Mouse (Mus musculus): ENCODE measurements around the gene Fam219b.

Fam219b gene

DNA sequence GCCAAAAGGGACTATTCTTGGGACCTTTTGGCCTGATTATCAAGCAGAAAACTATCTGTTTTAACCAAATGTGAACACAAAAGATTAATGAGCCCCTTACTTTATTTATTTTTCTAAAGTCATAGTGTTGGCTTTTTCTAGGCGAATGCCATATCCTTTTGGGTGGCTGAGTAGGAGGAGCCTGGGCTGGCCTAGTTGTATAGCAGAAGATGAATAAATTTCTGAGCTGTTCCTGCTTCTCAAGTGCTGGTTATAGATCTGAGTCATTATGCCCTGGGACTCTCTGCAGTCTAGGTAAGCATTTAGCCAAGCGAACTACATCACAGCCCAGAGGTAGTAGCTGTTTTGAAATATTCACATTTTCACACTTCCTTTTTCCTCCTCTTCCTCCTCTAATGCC, 11.8 kb upstream of the Fam219b start:
- no peak for DNase-seq (ENCODE audit: low spot score)

DNA sequence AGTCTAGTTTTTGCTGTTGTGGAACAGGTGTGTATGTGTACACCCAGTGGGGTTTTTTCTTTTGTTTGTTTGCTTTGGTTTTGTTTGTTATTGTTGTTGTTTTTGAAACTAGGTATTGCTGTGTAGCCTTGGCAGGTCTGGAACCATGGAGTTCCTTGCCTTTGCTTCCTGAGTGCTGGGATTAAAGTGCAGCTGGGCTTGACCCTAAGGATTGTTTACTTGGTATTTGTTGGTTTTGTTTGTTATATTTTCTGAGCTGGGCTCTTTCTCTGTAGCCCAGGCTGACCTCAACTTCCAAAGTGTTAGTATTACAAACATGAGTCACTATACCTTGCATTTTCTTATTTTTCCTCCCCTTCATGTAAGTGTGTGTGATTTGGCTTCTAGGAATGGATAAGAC, 10.9 kb upstream of the Fam219b start:
- no peak for DNase-seq (ENCODE audit: low spot score)

DNA sequence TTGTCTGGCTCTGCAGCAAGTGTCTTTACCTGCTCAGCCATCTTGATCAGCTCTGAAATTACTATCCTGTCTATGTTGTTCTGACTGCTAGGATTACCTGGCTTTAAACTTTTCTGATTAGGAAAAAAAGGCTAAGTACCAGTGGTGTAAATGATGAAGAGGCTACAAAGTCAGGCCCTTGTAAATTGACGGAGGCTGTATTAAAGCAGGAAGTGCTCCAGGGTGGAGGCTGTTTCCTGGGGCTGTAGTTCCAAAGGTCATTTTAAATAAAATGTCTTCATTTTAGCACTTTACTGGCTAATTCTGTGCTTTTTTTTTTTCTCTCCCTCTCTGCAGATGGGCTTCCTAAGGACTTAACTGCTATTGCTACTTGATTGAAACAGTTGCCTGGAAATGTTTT, 5.4 kb upstream of the Fam219b start:
- DNase-seq (ENCODE audit: low spot score): no peak

DNA sequence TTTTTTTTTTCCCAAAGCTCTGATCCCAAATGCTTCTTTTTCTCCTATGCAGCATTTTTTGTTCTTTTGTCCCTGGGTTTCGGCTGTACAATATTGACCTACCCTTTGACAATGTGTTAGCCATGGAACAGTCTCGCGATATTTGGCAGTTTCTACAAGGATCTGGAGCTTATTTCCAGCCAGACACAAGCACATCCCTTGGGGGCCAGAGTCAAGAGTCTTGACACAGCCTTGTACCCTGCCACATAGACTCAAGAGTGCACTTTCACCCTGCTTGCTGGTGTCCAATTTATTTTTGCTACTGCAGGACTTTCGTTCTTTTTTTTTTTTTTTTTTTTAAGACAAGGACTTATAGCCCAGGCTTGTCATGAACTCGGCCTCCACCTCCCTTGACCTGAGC, 966 bp upstream of the Fam219b start:
- no peak for DNase-seq (ENCODE audit: low spot score)

DNA sequence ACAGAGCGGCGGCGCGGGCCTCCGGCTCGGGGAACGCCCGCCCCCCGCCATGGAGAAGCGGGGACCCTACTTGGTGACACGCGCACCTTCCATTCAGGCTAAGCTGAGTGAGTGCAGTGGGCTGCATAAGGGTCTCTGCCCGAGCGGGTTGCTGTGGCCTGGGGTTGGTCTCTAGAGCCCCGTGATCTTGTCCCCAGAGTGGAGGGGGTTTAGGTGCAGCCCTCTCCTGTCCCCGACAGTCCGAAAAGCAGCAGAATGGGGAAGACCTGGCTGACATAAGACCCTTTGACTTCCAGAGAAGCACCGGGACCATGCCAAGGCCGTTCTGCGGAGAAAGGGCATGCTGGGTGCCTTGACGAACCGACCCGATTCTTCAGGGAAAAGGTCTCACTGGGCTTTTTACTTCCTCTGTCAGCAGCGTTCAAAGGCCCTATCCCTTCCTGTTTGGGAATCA, 427 bp downstream of the Fam219b start:
- no peak for DNase-seq (ENCODE audit: low spot score)

DNA sequence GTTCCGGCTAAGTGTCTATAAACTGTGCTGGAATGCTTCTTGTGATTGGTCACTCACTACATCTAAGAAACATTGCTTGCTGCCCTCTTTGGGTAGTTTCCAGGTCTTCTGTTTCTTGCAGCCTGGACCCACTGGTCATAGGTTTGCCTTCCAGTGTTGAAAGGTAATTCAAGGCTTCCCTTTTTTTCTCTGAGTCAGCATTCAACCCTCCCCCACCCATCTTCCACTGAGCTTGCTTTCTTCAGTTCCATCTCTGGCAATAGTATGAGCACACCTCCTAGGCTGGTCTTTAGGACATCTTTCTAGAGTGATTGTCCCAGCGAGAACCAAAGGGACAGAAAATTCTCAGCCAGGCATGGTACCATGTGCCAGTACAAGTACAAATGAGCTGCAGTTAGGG, 2.2 kb downstream of the Fam219b start:
- DNase-seq (ENCODE audit: low spot score): no peak

DNA sequence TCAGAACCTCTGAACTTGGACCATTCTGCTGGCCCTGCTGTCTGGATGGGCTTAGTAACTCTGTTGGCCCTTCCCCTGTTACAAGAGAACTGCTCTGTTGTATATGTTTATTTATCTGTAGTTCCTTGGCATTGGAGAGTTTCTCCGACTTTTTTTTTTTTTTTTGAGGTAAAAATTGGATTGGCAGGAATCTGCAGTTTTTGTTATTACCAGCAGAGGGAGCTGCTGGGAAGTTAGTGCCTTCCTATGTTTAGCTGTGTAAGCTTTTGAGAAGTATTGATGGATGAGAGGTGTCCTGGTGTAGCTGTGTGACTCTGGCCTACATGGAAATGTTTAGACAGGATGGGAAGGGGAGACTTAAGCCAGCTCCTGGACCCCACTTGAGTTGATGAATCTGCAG, 4.0 kb downstream of the Fam219b start:
- DNase-seq (ENCODE audit: low spot score): peak; percentile 37

DNA sequence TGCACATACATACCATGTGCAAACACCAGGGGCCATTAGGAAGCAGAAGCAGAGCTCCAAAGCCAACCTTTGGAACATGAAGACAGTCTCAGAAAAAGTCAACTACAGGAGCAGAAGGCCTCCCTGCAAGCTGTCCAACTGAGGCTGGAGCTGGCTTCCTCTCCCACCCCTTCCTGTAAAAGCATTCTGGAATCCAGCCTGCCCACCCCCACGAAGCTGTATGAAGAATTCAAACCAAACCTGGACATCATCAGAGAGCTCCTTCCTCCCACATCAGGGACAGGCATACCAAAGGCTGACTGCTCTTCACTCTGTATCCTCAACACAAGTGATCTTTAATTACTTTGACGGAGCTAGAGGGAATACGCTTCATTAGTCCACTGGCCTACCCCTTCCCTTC, 6.6 kb downstream of the Fam219b start:
- DNase-seq (ENCODE audit: low spot score): no peak

GRCm38 (mm10) chr9:57547287-57547686, 10.0 kb downstream of the Fam219b start:
- DNase-seq (ENCODE audit: low spot score): peak; percentile 34

- DNase-seq (ENCODE audit: low spot score): no peak
Measured at GRCm38 (mm10) chr9:57547869-57548268, 10.5 kb downstream of the Fam219b start.

- no peak for DNase-seq (ENCODE audit: low spot score)
Measured at GRCm38 (mm10) chr9:57549186-57549585, 11.9 kb downstream of the Fam219b start.

DNA sequence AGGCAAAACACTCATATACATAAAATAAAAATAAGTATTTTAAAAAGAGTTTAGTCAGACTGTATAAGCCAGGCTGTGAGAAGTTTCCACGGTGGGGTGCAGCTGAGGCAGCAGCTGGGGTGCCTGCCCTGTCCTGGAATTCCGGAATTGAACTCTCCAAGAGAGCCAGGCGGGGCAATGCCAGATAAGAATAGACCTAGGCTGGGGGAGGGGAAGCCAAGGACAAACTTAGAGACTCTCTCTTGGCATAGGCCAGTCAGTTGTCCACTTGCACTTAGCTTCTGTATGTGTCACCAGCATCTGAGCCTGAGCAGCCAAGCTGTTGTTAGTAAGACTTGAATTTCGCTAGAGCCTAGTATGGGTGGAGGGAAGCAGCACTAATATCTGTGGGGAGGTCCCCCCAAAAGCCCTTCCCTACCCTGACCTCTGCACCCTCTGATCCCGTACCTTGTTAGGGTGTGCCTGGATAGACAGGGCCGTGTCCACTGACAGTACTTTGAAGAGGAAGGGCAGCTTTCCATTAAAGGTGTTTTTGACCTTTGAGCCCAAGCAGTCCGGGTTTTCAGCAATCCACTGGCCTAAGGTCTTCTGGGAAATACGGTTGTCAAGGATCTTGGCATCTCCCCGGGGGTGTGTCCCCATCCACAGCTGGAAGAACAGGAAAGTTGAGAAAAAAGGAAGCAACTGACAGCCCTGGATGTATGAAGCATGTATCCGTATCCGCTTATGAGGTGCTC, 13.0 kb downstream of the Fam219b start:
- DNase-seq (ENCODE audit: low spot score): no peak

DNA sequence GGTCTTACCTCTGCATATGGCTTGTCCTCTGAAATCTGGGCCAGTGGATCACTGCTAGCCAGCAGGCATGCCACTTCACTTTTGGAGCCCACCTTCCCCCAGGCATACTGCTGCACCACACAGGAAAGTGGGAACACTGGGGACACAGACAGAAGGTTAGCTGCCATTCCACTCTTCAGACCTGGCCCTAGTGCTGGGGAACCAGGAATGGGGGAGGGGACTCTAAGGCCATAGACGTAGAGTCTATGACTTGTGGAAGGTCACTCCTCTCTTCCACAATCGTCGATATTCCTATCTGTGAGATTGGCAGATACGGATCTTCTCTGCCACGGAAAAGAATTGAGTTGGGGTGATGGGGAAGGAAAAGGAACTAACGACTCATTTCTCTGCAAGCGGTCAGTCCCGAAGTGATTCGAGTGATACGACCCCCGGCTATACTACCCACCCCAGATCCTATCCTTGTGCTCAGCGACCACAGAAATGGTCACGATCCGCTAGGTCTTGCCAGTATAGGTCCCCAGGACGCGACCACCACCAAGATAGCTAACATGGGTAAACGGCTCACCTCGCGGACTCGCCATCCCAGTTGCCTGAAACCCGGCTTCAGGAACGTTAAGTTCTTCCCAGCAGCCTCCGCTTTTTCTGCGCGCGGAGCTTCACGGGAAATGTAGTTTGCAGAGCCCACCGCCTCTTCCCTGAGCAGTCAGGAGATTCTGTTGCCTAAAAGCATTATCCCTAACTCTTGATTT, 15.0 kb downstream of the Fam219b start, which contains the start of gene Mpi:
Gene Mpi (minus strand): TSS at position 625 of the 749 bp plus-strand sequence.
- peak; percentile 42 for DNase-seq (ENCODE audit: low spot score)

DNA sequence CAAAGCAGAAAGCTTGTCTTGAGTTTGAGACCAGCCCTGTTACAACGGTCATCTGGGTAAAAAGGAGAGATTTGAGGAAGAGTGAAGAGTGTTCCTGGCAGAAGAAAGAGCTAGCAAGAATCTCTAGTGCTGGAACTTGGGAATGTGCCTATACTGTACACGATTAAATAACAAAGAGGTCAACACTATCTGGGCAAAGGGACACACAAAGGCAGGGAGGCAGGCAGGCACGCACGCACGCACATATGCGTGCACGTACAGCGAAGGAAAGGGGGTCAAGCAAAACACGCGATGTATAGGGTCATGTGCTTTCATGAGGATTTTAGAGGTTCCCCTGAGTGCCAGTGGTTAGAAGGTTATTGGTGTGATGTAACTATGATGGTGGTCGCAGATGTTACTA, 15.8 kb downstream of the Fam219b start:
- DNase-seq (ENCODE audit: low spot score): no peak

DNA sequence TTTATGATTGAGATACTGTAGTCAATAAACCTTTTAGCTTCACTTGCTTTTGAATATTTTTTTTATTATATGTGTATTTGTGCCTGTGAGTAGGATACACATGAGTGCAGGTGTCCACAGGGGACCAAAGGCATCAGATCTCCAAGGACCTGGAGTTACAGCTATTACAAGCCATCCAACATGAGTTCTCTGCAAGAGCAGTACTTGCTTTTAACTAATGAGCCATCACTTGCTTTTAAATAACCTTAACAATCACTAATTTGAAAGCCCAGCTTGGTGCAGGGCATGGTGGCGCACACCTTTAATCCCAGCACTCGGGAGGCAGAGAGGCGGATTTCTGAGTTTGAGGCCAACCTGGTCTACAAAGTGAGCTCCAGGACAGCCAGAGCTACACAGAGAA, 17.4 kb downstream of the Fam219b start:
- no peak for DNase-seq (ENCODE audit: low spot score)

DNA sequence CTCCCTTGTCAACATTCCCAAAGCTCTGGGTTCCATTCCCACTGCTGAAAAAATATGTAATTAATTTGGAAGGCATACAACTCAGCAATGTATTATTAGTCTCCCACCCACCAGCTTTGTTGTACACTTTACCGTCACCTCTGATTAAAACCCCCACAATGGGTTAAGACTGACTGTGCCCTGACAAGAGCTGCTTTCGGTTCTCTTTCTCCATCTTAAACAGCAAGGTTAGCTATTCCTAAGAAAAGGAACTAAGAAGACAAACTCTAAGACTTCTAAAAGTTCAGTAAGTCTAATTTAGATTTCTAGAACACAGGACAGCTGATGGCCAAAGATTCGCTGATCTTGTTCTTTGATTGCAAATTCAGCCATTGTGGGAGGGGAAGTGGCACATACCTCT, 19.9 kb downstream of the Fam219b start:
- no peak for DNase-seq (ENCODE audit: low spot score)

DNA sequence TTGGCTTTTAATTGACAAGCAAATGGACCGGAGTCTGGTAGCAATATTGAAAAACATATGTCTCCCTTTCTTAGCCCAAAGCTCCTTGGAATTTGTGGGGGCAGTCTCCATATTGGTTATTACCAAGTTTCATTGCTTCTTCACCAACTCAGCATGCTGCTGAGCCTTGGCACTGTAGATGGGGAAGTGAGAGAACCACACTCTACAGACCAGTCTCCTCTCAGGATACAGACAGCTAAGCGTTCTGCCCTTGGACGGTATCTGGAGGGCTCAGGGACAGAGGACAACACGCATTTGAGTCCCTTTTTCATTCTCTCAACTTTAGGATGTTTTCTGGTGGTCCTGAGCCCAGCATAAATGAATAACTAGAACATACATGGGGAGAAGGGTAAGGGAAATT, 21.3 kb downstream of the Fam219b start:
- no peak for DNase-seq (ENCODE audit: low spot score)

DNA sequence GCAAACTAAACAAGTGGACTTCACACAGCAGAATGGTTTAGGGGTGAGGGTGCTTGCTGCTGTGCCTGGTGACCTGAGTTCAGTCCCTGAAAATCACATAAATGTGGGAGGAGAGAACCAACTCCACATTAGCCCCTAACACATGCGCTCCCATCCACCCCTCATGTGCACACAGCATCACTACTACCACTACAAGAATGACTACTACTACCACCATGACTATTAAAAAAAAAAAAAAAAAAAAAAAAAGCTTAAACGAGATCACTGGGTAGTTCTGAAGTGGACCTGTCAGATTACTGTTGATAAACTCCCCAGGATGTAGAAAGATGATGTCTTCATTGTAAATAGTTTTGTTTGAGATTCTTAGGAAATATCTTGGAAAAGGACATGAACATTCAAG, 22.2 kb downstream of the Fam219b start:
- DNase-seq (ENCODE audit: low spot score): no peak

DNA sequence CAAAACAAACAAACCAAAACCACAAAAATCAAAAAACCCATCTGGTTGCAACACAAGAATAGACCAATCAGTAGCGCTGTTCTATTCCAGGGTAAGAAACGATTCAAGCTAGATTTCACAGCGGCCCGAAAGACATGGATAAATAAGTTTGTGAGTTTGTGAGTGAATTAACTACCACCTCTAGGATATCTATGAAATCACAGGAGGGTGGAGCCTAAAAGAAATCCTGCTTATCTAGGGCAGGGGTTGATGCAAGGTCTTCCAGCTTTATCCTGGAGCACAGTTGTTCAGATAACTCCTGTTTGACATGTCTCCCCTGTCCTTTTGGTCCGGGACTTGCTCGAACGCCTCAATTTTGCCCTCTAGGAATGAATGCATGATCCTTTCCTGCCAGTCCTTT, 22.9 kb downstream of the Fam219b start:
- no peak for DNase-seq (ENCODE audit: low spot score)

GRCm38 (mm10) chr9:57560861-57561710, 23.8 kb downstream of the Fam219b start, which contains the start of gene Scamp2:
Gene Scamp2, plus strand, starts transcription at chr9:57560943.
- peak; percentile 89 for DNase-seq (ENCODE audit: low spot score)

DNA sequence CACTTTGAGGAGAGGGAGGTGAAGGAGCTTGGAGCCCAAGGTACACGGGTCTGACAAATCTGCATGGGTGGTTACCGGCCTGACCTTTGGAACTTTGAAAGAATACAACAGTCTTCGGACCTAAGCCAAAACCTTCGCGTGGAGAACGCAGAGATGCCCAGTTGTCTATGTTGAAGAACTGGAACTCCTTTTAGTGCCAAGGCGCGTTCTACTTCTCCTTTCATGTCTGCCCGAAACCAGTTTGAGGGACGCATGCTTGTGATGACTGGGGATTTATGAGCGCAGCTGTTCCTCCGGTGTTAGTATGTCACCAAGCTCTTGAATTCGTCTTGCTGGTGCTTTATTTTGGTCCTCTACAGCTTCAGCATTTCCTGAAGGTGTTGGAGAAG, 24.4 kb downstream of the Fam219b start:
- DNase-seq (ENCODE audit: low spot score): no peak

GRCm38 (mm10) chr9:57562896-57563372, 25.6 kb downstream of the Fam219b start:
- DNase-seq (ENCODE audit: low spot score): peak; percentile 58
